Mouse (Mus musculus): ENCODE data around the gene Slc44a3.

Gene Slc44a3

DNA sequence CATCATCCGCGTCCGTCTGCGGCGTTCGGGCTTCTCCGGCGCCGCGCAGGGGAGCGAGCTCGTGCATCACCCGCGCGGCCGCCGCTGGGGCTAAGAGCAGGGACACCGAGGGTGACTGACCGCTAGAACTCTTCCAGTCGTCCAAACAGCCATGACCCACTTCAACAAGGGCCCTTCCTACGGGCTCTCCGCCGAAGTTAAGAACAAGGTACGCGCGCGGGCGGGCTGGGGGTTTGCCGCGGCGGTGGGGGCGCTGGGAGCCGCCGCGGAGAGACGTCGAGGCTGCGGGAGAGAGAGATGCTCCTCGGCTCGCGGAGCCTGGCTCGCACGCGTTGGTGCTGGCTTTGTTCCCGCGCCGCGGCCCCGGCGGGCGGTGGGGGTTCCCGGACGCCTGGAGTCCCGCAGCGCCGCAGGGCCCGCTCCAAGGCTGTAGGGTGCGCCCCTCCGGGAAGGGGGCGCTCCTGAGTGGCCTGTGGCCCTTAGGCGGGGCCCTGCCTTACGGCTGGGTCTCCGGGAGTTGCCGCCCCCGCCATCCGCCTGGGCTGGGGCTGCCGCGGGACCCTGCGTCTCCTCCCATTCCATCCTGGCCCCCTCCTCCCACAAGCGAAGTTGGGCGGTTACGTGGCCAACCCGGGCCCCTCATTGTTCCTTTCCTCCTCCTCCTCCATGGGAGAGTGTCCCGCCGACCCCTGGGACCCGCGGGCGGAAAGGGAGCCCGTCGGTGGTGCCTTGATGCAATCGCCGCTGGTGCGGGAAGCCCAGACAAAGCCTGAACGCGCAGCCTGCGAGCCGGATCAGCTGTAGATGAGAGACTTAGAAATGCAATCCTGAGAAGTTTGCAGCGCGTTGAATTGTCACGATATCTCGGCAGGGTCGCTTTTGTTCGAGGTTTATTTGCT, 105.3 kb downstream of the Slc44a3 start:
- peak; percentile 85 for DNase-seq (ENCODE audit: low spot score)

DNA sequence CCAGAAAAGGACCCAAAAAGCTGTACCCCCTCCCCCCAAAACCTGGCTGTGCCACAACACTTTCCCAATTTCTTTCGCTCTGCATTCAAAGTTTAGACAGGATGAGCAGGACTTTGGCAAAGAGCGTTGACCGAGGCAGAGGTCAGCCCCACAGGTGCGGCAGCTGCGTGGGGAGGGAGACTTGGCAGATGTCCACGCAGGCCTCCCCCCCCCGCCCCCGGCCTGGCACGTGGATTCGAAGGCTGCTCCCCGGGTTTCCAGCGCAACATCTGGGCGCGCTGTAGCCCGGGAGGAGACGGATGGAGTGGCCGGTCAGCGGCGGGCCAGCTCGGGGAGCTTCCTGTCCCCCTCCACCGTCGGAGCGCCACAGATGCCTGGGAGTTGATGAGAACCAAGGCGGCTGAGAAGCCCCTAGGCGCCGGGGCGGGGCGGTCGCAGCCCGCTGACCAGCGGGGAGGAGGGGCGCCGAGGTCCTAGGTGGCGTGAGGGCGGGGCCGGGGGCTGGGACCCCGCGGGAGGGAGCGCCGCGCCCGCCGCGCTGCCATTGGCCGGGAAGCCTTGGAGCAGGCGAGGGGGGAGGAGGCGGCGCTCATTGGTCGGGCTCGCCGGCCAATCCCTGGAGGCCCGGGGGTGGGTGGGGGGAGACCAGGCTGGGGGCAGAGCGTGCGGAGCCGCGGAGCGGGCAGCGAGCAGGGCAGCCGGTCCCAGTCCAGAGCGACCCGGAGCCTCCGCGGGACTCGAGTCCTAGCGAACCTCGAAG, 106.2 kb downstream of the Slc44a3 start, which contains the start of gene Cnn3:
Cnn3 (plus strand) TSS at position 637 of the 760 bp plus-strand sequence.
- peak; percentile 94 for DNase-seq (ENCODE audit: low spot score)

DNA sequence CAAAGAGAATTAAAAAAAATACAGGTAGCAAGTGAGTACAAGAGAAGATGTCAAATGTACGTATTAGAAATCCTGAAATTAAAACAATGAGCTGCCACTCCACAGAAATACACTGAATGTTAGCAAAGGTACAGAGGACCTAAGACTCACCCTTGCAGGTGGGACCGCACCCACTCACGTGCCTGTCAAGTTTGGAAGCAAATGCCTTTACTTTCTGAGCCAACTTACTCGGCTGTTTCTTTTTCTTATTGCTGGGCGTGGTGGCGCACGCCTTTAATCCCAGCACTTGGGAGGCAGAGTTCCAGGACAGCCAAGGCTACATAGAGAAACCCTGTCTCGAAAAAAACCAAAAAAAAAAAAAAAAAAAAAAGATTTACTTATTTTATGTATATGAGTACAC, 109.8 kb downstream of the Slc44a3 start:
- no peak for DNase-seq (ENCODE audit: low spot score)

DNA sequence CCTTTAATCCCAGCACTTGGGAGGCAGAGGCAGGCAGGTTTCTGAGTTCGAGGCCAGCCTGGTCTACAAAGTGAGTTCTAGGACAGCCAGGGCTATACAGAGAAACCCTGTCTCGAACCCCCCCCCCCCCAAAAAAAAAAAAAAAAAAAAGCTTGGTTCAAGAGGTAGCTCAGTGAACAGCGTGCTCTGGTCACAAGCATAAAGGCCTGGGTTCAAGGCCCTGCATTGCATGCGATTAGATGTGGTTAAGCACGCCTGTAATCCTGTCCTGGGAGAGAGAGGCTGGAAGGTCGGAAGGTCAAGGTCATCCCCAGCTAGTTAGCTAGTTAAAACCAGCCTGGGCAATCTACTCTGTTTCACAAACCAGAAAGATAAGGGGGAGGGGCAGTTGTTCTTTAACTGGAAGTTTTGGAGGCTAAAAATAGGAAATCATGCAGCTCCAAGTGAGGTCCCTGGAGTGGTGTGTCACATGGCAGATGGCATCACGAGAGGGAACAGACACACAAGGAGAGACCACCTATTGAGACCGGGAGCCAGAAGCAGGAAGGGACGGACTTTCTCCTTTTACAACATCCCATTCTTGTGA, 113.3 kb downstream of the Slc44a3 start:
- DNase-seq (ENCODE audit: low spot score): no peak

DNA sequence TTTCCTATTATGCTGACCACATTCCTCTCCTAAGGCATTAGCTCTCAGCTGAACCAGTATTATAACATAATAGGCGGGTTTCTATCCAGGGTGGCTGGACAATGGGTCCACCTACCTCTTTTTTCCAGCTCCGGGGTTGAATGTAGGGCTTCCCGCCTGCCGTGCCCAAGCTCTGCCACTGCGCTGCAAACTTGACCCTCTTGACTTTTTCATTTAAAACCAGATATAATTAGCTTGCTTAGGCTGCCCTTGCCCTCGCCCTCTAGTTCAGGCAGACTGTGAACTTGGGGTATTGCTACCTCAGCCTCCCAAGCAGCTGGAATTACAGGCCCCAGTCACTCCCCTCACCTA, 114.0 kb downstream of the Slc44a3 start:
- no peak for DNase-seq (ENCODE audit: low spot score)

DNA sequence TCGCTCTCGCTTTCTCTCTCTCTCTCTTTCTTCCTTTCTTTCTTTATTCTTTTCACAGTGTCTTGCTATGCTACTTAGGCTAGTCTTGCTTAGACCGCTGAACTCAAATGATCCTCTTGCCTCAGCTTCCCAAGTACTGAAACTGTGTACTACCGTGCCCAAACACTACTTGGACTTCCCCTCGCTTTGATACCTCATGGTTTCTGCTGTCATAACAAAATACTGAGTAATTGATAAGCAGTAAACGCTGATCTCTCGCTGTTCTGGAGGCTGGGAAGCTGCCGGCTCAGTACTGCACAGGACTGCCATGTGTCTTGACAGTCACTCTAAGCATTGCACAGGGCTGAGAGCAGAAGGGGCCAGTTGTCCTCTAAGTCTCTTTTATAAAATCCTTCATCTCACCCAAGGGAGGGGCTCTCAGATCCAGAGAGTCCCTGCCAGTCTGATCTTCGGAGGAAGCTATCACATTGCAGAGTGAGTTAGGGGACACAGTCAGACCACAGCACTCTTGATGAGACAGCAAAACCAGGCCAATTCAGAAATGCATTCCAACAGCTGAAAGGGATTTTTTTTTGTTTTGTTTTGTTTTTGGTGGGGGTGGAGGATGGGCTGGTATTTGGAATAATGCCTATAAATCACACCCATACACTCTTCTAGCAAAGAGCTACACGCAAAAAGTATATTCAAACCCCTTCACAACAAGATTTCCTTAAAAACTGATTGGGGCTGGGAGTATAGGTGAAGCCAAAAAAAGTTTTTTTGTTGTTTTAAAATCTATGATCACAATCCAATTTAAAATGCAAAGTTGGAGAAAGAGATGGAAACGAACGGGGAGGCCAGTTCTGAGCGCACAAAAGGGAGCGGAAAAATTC, 114.6 kb downstream of the Slc44a3 start:
- no peak for DNase-seq (ENCODE audit: low spot score)

DNA sequence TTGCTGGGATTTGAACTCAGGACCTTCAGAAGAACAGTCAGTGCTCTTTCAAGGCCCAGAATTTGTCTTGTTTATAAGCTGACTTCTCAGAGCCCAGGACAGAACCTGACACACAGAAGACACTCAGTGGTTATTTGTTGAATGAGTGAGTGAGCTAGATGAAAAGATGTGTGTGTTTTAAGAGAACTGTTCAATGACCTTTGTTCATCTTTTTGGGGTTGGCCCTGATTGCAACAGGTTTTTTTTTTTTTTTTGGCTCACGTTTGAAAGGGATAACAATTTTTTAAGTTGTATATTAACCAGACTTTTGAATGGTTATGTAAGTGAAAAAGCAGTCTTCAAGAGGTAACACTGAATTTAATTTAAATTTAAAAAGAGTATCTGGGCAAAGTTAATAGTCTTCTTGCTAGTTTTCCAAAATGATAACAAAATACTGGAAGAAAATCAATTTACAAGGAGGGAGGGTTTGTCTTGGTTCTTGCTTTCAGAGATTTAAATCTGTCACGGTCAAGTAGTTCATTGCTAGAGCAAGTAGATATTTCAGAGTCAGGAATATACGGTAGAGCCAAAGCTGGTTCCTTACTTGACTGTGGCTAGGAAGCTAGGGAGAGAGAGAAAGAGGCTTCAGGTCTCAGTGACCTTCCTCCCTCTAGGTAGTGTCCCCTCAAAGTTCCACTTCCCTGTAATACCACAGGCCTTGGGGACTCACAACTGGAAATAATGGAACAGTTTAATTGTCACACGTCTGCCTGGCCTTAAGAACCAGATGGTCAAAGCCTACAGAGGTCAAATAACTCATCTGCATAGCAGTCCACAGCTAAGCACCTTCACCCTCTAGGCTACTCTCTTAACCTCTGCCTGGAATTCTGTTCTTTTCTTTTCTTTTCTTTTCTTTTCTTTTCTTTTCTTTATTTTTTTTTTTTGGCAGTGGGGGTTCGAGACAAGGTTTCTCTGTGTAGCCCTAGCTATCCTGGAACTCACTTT, 115.7 kb downstream of the Slc44a3 start:
- no peak for DNase-seq (ENCODE audit: low spot score)

DNA sequence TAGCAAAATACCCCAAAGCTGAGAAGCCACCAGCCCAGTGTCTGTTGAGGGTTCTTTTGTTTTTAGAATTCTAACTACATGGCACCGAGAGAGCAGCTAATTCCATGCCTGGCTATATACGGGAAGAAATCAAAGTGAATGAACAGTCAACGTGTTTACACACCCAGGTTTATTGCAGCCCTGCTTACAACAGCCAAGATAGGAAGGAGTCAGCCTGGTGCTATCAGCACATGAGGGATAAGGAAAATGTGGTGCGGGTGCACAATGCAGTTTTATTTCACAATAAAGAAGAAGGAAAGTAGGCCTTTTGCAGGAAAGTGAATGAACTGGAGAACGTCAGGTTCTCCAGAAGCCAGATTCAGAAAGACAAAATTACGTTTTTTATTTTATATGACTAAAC, 120.8 kb downstream of the Slc44a3 start:
- no peak for DNase-seq (ENCODE audit: low spot score)
